Mouse (Mus musculus) retina, adult 2 months (tissue): ENCODE results near the gene Glra1.
"Not testable (repeated sequence)": the region's sequence is repeated elsewhere in the genome, so short reads cannot be mapped to it uniquely, and the experiment has no call there.

Experiments
- DNase-seq: peaks from one replicate; pipeline ENCODE4 v3.0.0-alpha.2; 2012; ENCODE audit warnings: low read depth, low spot score

Gene Glra1

DNA sequence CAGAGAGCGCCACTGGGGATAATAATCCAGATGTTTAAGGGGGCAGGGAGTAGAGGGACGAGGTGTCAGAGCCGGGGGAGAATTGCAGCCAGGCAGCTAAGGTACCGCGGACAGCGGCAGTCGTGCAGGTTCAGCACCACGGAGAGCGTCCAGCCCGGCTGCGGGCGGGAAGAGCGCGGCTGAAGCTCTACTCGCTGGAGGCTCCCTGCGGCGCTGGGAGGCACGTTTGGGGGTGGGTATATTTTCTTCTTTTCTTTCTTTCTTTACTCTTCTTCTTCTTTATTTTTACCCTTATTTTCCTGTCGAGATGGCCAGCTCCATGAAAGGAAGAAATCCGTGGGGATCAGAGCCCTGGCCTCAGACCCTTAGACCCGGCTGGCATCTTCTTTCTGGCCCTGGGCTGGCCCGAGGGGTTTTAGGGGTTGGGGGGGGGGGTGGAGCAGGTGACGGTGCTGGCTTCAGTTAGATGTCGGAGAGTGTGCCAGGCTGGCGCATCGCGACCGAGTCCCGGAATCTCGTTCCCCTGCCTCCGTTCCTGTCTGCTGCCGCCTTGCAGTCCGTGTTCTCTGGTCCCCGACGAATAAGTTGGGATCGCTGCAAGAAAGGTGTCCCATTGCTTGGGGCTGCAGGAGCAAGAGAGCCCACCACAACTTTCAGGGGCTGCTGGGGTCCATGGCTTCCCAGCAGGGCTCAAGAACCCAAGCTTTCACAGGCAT lies at the start of gene Glra1:
TSS of gene Glra1 (minus strand) at position 391 of the 716 bp plus-strand sequence.
- no peak for DNase-seq

- no peak for DNase-seq
Measured at GRCm38 (mm10) chr11:55636961-55637360, 29.0 kb upstream of the Glra1 start.

- no peak for DNase-seq
Measured at GRCm38 (mm10) chr11:55633901-55634300, 25.9 kb upstream of the Glra1 start.

DNA sequence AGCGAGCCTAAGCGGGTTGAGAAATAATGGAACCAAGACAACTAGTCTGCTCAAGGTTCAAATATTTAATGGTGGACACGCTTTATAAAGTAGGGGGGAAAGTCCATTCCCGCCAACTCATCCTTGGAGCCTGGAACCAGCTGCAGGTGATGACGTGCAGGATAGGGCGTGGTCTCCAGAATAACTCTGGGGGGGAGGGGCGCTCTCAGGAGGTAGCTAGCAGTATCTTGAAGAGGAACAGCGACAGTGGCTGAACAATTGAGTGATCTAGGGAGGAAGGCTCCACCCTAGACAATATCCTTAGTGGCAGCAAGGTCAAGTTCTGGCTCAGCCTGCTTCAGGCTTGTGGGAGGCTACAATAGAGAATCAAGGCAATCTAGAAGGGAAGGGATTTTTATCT lies 6.6 kb upstream of the Glra1 start:
- not testable (repeated sequence) for DNase-seq

DNA sequence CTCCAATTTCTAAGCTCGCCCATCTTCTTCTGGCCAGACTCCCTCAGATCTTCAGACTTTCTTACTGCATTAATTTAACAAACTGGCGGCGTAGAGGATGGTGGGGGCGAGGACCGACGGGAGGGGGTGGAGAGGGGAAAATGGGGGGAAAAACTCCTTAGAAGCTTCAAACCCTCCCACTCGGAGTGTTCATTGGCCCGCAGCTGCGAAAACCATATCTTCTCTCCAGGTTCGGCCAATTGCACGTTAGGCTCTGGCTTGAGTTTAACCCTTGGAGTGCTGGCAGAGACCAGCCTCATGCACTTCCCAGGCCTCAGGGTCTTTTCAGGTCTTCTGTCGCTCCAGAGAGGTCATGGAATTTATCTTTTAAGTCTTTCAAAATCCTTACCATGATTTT lies 524 bp upstream of the Glra1 start:
- no peak for DNase-seq

DNA sequence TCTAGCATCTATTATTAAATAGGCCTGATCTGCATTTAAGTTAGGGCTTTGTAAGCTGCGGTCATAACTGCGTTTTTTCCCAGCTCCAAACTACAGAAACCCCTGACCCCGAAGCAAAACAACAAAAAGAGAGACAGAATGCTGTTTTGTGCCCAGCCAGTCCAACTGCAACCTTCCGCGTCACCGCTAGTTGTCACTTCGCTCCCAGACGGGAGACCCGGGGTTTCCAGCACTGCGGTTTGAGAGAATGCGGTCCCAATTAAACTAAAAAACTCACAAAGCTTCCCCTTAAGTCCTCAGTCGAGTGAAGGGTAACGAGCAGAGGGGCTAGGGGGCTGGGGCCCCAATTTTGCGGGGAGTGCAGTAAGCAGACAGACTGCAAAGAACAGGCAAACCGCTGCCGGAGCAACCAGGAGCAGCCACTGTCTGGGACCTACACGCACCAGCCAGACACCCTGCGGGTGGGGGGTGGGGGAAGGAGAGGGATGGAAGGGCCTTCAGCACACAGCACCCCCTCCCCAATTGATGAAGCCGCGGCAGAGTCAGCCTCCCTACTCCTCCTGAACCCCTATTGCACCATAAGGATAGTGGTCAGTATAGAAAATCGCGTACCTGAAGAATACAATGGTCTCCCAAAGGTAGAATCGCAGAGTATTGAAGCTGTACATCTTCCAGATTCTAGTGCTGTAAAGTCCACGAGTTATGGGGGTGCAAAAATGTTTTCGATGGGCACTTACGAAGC lies 761 bp downstream of the Glra1 start:
- DNase-seq, result no peak

- DNase-seq, result no peak
Measured at GRCm38 (mm10) chr11:55601447-55602065, 6.4 kb downstream of the Glra1 start.

- no peak for DNase-seq
Measured at GRCm38 (mm10) chr11:55595726-55596125, 12.3 kb downstream of the Glra1 start.

DNA sequence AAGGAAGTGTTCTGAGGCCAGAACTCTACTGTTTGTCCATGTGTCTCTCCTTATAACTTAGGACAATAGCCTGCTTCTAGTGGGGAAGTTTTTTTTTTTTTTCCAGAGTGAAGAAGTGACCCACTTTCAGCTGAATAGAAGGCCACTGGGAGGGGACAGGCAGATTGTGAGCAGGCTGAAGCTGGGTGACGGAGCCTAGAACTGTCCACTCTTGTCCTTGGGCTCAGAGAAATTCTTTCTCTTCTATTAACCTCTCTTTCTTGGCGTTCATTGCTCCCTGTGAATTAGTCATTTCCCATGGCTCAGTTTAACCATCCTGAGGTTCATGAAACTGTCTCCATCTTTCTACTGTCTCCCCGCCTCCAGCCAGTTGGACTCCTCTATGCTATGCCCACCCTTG lies 13.6 kb downstream of the Glra1 start:
- DNase-seq, result no peak

DNA sequence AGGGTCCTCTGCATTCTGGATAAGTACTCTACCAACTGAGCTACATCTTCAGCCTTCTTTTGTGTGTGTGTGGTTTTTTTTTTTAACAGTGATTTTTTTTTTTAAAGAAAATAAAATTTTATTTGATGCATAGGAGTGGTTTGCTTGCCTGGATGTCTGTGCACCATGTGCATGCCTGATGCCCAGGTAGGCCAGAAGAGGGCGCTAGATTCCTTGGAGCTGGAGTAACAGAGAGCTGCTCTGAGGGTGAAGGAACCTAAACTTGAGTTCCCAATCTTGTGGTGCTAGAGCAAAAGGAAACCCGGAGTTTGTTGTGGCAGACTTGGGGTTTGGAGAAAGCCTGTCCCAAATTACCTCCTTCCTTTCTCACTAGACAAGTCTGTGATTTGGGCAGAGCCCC lies 16.8 kb downstream of the Glra1 start:
- no peak for DNase-seq

DNA sequence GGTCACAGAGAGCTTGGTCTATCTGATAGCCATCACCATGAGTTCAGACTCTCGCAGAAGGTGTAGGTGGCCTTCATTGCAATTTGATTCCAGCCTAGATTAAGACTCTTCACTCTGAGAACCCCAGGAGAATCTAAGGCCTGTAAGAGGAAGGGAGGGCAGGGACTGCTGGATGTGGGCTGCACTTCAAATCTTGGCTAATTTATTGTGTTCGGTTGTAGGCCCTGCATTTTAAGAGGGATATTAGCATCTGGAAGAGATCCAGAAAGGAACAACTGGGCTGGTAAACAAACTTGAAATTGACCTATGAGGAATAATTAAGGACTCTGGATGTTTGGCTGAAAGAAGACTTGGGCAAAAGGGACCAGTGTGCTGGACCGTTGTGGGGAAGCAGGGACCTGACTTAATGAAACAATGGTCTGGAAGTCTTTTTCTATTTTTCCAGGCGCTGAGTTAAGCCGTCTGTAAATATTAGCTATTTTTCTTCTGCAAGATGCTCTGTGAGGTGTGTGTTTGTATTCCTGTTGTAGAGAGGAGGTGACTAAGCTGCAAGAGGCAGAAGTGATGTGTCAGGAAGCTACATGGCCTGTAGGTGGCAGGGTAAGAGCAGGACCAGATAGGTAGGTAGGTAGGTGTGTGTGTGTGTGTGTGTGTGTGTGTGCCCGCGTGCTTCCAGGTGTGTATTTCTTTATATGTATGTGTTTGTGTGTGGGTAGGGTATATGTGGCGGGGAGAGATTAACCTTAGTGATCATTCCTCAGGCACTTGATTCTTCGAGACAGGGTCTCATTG lies 18.4 kb downstream of the Glra1 start:
- no peak for DNase-seq

DNA sequence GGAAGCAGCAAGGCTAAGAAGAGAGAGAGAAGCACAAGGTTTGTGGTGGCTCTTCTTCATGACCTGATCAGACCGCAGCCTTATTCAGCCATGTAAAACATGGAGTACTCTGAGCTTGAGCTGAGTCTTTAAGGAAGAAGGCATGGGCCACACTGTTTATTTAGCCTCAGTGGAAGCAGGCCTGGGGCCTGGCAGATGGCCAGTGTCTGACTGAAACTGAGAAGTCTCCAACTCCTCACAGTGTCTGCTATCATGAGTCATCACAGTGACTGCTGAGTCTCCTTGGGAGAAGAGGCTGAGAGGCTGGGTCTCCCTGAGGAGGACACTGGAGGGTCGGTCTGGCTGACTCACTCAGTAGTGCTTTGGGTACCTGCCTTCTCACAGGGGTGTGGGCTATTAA lies 33.6 kb downstream of the Glra1 start:
- DNase-seq, result no peak

DNA sequence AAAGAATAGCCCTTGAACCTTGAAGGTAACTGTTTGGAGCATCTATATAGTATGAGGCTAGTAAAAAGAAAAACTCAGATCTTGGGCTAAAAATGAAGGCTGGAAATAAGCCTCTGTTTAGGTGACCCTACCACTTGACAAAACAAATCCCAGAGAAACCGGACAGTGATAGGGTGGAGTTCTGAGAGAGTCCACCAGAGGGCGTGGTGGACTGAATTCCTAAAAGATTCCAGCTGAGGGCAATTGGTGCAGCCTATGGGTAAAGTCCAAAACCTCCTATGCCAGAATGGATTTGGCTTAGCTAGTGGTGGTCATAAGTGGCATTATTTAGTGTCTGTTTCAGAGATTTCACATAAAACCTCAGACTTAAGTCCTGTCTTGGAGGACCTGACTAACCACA lies 36.9 kb downstream of the Glra1 start:
- no peak for DNase-seq

DNA sequence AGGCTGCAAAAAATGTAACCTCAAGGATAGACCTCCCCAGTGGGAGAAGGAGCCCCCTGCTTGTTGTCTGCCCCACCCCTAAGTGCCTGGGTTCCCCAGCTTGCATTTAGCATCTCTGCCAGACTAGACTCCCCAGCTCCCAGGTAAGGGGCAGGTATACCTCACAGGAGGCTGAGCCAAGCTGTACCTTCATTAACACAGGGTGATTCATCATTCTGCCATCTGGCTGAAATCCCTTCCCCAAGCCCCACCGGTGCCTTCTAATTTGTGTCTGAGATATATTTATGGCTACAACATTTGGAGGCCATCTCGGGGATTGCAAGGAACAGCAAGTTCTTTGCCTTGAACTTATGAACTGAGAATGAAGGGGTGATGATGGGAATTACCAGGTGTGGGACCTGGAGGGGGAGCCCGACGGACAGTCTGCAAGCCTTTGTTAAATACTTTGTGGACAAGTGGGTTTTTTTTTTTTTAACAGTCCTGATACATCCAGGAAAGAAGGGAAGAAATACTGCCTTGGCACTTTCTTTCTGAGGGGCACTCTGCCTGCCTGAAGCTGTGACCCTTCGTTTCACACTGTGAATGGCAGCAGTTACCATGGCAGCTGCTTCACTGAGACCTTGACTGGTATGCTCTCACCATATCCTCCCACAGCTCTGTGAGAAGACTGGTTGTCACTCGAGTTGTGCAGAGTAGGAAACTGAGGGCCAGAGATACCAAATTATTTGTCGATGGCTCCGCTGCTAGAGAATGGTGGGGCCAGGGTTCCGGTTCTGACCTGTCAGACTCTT lies 41.5 kb downstream of the Glra1 start:
- no peak for DNase-seq

DNA sequence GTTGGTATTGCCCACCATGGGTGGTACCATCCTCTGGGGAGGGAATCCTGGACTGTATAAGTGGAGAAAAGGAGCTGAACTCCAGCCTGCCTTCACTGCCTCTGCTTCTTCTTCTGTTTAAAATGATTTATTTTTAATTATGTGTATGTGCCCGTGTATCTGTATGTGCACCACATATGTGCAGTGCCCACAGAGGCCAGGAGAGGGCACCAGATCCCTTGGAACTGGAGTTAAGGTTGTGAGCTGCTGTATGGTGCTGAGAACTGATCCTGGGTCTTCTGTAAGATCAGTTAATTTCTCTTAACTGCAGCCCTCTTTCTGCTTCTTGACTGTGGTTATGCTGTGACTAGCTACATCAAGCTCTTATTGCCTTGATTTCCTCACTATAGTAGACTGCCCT lies 62.3 kb downstream of the Glra1 start:
- no peak for DNase-seq

- no peak for DNase-seq
Measured at GRCm38 (mm10) chr11:55542671-55543070, 65.3 kb downstream of the Glra1 start.

GRCm38 (mm10) chr11:55542128-55542527 lies 65.9 kb downstream of the Glra1 start:
- no peak for DNase-seq

GRCm38 (mm10) chr11:55534766-55535165 lies 73.2 kb downstream of the Glra1 start:
- DNase-seq, result no peak

- DNase-seq, result no peak
Measured at GRCm38 (mm10) chr11:55533378-55533777, 74.6 kb downstream of the Glra1 start.

GRCm38 (mm10) chr11:55530741-55531140 lies 77.3 kb downstream of the Glra1 start:
- no peak for DNase-seq
